Mouse (Mus musculus): ENCODE measurements around the gene Myh11. TPM values are rescaled to one million over a fixed set of nuclear protein-coding genes. Genes with fewer than 3 reads are reported as not detected.
A peak's percentile ranks its signal among the peaks of the same experiment; 100 is the strongest.

Gene Myh11
- polyA plus RNA-seq, 1 experiment from 2014 or later: 1.9 TPM

DNA sequence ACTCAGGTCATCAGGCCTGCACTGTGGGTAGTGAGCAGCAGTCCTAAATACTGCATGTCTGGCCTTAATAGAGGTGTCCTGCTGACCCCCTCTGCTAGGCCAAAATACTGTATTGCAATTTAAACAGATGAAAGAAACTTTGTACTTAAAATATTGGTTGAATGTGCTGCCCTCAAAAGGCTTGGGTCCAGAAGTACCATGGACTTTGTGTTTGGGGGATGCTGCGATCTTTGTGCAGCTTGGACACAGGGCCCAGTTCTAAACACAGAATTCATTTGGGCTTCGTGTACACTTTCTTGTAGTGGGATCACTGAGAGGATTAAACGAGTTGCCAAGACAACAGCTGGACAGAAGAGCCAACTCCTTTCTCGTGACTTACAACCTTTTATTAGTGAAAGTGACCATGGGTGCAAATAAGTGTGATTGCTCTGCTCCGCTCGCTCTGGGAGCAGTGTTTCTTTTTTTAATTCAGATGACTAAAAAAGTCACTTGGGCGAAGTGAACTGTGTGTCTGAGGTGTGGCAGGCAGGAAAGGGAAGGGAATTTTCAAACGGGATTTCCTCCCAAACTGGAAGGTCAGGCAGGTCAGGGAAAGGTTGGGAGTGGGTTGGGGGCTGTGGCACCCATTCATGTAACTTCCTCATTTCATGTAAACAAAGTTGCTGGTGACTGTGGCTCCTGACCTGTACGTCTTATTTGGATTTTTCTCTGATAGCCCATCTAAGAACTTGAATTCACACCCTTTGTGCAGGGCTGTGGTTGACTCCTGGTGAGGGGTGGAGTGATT lies 96.8 kb downstream of the Myh11 start:
- Histone ChIP-seq H3K9me3 (no peaks in the 10 kb centered on the region), H3K27me3 (no peaks in the 10 kb centered on the region), H3K27ac (no peak overlapping the region), H3K4me2 (no peak overlapping the region), H3K4me3 (no peak overlapping the region), H3K36me3 (peaks cover 38% of the 10 kb centered on the region), H3K9ac (no peak overlapping the region), H3K4me1 (no peaks in the 10 kb centered on the region)
- 73% methylated on average over 9 of the region's 9 CpGs for WGBS
- ATAC-seq (ENCODE audit: insufficient number of reproducible peaks, low FRiP score, low TSS enrichment, low read depth): no peak

GRCm38 (mm10) chr16:14185516-14185915 lies 105.7 kb downstream of the Myh11 start:
- ATAC-seq (ENCODE audit: insufficient number of reproducible peaks, low FRiP score, low TSS enrichment, low read depth): no peak
- peaks cover 89% of the 10 kb centered on the region for H3K36me3 ChIP-seq
- H3K9ac ChIP-seq: no peak overlapping the region
- H3K4me2 ChIP-seq: no peak overlapping the region
- 90% methylated on average over 5 of the region's 5 CpGs for WGBS
- no peaks in the 10 kb centered on the region for H3K4me1 ChIP-seq
- no peak overlapping the region for H3K4me3 ChIP-seq
- no peak overlapping the region for H3K27ac ChIP-seq
- H3K27me3 ChIP-seq: no peaks in the 10 kb centered on the region
- H3K9me3 ChIP-seq: no peaks in the 10 kb centered on the region

DNA sequence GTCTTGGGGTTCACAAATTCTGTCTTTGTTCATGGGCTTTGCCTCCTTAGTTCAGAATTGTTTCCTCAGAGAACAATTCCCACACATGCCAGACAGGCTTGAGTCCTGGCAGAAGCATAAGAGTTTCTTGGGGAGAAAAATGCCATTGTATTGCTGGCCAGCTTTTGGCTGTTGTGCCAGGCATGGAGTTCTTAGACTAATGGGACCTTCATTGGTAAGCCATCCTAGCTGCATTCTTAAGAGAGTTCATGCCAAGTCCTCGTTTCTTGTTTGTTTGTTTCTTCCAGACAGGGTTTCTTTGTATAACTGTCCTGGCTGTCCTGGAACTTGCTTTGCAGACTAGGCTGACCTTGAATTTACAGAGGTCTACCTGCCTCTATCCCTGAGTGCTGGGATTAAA lies 107.3 kb downstream of the Myh11 start:
- Histone ChIP-seq H3K9me3 (no peaks in the 10 kb centered on the region), H3K9ac (no peak overlapping the region), H3K4me1 (no peaks in the 10 kb centered on the region), H3K27ac (no peak overlapping the region), H3K4me2 (no peak overlapping the region), H3K4me3 (no peak overlapping the region), H3K36me3 (peaks cover 87% of the 10 kb centered on the region), H3K27me3 (no peaks in the 10 kb centered on the region)
- no peak for ATAC-seq (ENCODE audit: insufficient number of reproducible peaks, low FRiP score, low TSS enrichment, low read depth)
- WGBS: 76% methylated on average over 1 of the region's 1 CpGs

DNA sequence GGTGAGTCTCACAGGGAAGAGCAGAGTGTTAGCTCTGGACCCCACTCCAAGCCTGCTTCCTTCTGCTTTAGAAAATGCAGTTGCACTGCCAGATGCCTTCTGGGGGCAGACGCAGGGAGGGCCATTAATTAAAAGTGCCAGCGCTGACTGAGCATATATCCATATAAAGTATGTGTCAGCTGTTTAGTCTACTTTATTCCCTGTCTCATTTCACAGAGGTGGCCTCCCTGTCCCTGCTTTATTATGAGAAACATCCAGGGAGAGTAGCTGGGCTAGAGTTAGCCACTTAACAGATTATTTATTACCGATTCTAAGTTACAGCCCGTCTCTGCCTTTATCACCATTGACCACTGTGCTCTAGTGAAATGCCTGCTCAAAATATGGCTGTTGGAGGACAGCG lies 108.8 kb downstream of the Myh11 start:
- no peak for ATAC-seq (ENCODE audit: insufficient number of reproducible peaks, low FRiP score, low TSS enrichment, low read depth)
- Histone ChIP-seq H3K36me3 (peaks cover 86% of the 10 kb centered on the region), H3K4me1 (no peaks in the 10 kb centered on the region), H3K4me2 (no peak overlapping the region), H3K9me3 (no peaks in the 10 kb centered on the region), H3K4me3 (no peak overlapping the region), H3K27me3 (no peaks in the 10 kb centered on the region), H3K27ac (no peak overlapping the region), H3K9ac (no peak overlapping the region)
- 82% methylated on average over 5 of the region's 5 CpGs for WGBS

GRCm38 (mm10) chr16:14180163-14180733 lies 110.9 kb downstream of the Myh11 start:
- no peaks in the 10 kb centered on the region for H3K4me1 ChIP-seq
- peaks cover 86% of the 10 kb centered on the region for H3K36me3 ChIP-seq
- H3K4me3 ChIP-seq: no peak overlapping the region
- H3K9ac ChIP-seq: no peak overlapping the region
- H3K4me2 ChIP-seq: no peak overlapping the region
- no peak overlapping the region for H3K27ac ChIP-seq
- WGBS: 83% methylated on average over 6 of the region's 6 CpGs
- no peak for ATAC-seq (ENCODE audit: insufficient number of reproducible peaks, low FRiP score, low TSS enrichment, low read depth)
- H3K9me3 ChIP-seq: no peaks in the 10 kb centered on the region
- H3K27me3 ChIP-seq: no peaks in the 10 kb centered on the region

- Histone ChIP-seq H3K4me1 (no peaks in the 10 kb centered on the region), H3K27ac (no peak overlapping the region), H3K4me3 (no peak overlapping the region), H3K9me3 (no peaks in the 10 kb centered on the region), H3K36me3 (peaks cover 86% of the 10 kb centered on the region), H3K4me2 (no peak overlapping the region), H3K9ac (no peak overlapping the region), H3K27me3 (no peaks in the 10 kb centered on the region)
- 52% methylated on average over 3 of the region's 3 CpGs for WGBS
- ATAC-seq (ENCODE audit: insufficient number of reproducible peaks, low FRiP score, low TSS enrichment, low read depth): no peak
Measured at GRCm38 (mm10) chr16:14178041-14178440, 113.1 kb downstream of the Myh11 start.

DNA sequence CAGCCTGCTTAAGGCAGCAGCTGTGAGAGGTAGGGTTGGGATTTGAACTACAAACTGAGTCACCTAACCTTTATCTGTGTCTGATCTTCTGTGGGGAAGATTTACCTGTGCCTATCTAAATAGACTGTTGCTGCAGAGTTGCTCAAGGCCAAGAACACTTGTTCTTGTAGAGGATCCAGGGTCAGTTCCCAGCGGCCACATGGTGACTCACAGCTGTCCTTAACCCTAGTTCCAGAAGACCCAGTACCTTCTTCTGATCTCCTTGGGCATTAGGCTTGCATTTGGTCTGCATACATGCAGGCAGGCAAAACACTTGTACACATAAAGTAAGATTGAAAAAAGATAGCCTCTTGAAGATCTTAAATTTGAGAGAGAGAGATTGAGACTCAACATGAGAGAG lies 121.5 kb downstream of the Myh11 start:
- Histone ChIP-seq H3K9me3 (no peaks in the 10 kb centered on the region), H3K27me3 (no peaks in the 10 kb centered on the region), H3K4me3 (no peak overlapping the region), H3K4me1 (peaks cover 9% of the 10 kb centered on the region; the same call in 1 of the 2 replicates), H3K9ac (no peak overlapping the region), H3K4me2 (no peak overlapping the region), H3K27ac (no peak overlapping the region), H3K36me3 (peaks cover 67% of the 10 kb centered on the region)
- no peak for ATAC-seq (ENCODE audit: insufficient number of reproducible peaks, low FRiP score, low TSS enrichment, low read depth)
- 86% methylated on average over 1 of the region's 1 CpGs for WGBS

DNA sequence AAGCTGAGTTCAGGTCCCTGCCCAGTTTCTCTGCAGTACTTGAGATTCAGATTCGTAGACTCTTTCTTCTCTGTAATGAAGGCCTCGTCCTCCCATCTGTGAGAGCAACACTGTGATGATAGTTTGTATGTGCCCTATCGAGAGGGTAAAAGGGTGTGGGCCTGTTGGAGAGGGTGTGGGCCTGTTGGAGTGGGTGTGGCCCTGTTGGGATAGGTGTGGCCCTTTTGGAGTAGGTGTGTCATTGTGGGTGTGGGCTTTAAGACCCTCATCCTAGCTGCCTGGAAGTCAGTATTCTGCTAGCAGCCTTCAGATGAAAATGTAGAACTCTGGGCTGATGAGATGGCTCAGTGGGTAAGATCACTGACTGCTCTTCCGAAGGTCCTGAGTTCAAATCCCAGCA lies 124.7 kb downstream of the Myh11 start:
- 91% methylated on average over 4 of the region's 4 CpGs for WGBS
- no peaks in the 10 kb centered on the region for H3K9me3 ChIP-seq
- H3K9ac ChIP-seq: no peak overlapping the region

DNA sequence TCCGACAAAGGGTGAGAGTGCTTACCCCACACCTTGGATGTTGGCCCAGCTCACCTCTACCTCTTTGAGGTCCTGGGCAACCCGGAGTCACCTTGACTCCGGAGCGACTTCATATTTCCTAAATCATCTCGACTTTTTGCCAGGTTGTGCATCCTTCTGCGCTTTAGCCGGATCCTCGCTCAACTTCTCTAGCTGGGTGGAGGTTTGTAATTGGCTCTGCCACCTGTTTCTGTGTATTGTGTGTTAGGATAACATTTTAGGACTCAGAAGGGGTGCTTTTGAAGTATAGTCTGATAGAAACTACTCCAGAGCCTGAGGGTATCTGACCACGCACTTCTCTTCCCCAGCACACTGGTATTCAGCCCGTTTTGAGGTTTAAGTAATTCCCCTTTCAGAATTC lies 127.4 kb downstream of the Myh11 start:
- peaks cover 23% of the 10 kb centered on the region for H3K4me1 ChIP-seq
- no peak for ATAC-seq (ENCODE audit: insufficient number of reproducible peaks, low FRiP score, low TSS enrichment, low read depth)
- H3K9me3 ChIP-seq: no peaks in the 10 kb centered on the region
- peak overlapping the region; percentile 90 for H3K27ac ChIP-seq
- peak overlapping the region; percentile 76 for H3K4me3 ChIP-seq
- no peaks in the 10 kb centered on the region for H3K27me3 ChIP-seq
- H3K36me3 ChIP-seq: peaks cover 10% of the 10 kb centered on the region; the same call in 1 of the 2 replicates
- peak overlapping the region; percentile 78 for H3K9ac ChIP-seq
- H3K4me2 ChIP-seq: peak overlapping the region; percentile 68
- WGBS: under 1% methylated on average over 10 of the region's 10 CpGs

More for the DNA sequence above, 124.7 kb downstream of the Myh11 start:
- no peak overlapping the region for H3K4me2 ChIP-seq
- H3K4me3 ChIP-seq: no peak overlapping the region
- H3K27me3 ChIP-seq: no peaks in the 10 kb centered on the region
- H3K27ac ChIP-seq: no peak overlapping the region
- H3K36me3 ChIP-seq: peaks cover 36% of the 10 kb centered on the region
- no peak for ATAC-seq (ENCODE audit: insufficient number of reproducible peaks, low FRiP score, low TSS enrichment, low read depth)
- H3K4me1 ChIP-seq: peaks cover 23% of the 10 kb centered on the region

DNA sequence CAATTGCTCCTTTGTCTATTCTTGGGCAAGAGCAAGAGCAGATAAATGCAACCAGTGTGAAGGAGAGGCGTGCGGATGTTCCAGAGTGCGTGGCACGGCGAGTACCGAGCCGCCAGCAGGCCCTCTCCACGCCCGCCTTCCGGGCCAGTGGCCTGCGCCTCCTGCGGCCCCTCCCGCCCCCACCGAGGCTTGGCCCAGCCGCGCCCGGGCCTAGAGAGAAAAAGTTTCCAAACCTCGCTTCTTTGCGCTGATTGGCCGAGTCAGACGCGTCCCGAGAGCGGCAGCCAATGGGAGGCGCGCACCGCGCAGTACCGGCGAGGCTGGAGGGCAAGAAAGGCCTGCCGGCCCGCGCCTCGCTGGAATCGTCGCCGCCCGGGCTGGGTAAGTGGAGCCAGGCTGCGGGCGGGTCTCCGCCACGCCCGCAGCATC lies 128.2 kb downstream of the Myh11 start, which contains the start of the genes Nde1 and Marf1:
Gene Nde1 (plus strand): TSS at position 288 of the 429 bp plus-strand sequence.
Gene Marf1 (minus strand): TSS at position 364 of the 429 bp plus-strand sequence.
- Histone ChIP-seq H3K9me3 (no peaks in the 10 kb centered on the region), H3K27me3 (no peaks in the 10 kb centered on the region), H3K9ac (peak within 1 kb of the TSS; percentile 78), H3K4me2 (peak within 1 kb of the TSS; percentile 68), H3K4me3 (peak within 1 kb of the TSS; percentile 76), H3K27ac (peak within 1 kb of the TSS; percentile 90), H3K36me3 (0 out of 2 replicates have a peak, but pooled peaks cover 2% of the 10 kb centered on the region), H3K4me1 (peaks cover 28% of the 10 kb centered on the region)
- peak; percentile 86 for ATAC-seq (ENCODE audit: insufficient number of reproducible peaks, low FRiP score, low TSS enrichment, low read depth)
- WGBS: under 1% methylated on average over 43 of the region's 43 CpGs

GRCm38 (mm10) chr16:14160941-14161340 lies 130.2 kb downstream of the Myh11 start:
- Histone ChIP-seq H3K27me3 (no peaks in the 10 kb centered on the region), H3K4me3 (no peak overlapping the region), H3K9ac (no peak overlapping the region), H3K27ac (no peak overlapping the region), H3K9me3 (no peaks in the 10 kb centered on the region), H3K36me3 (no peaks in the 10 kb centered on the region), H3K4me1 (peaks cover 32% of the 10 kb centered on the region), H3K4me2 (no peak overlapping the region)
- ATAC-seq (ENCODE audit: insufficient number of reproducible peaks, low FRiP score, low TSS enrichment, low read depth): no peak
- WGBS: 88% methylated on average over 1 of the region's 1 CpGs

GRCm38 (mm10) chr16:14159746-14160131 lies 131.4 kb downstream of the Myh11 start:
- under 1% methylated on average over 10 of the region's 10 CpGs for WGBS
- H3K4me3 ChIP-seq: peak overlapping the region; percentile 80
- H3K9ac ChIP-seq: peak overlapping the region; percentile 70
- peak overlapping the region; percentile 71 for H3K4me2 ChIP-seq
- H3K4me1 ChIP-seq: peaks cover 23% of the 10 kb centered on the region
- H3K27me3 ChIP-seq: no peaks in the 10 kb centered on the region
- H3K27ac ChIP-seq: peak overlapping the region; percentile 99
- H3K36me3 ChIP-seq: no peaks in the 10 kb centered on the region
- 0 out of 2 replicates have a peak, but pooled peaks have one; percentile 1 for ATAC-seq (ENCODE audit: insufficient number of reproducible peaks, low FRiP score, low TSS enrichment, low read depth)
- H3K9me3 ChIP-seq: no peaks in the 10 kb centered on the region
